In genomic region chr2:173020430-173020829, GRCm38 (mm10) we compare ENCODE assay signal across 7 mouse cellular contexts. TPM values are rescaled to one million over a fixed set of nuclear protein-coding genes. Genes with fewer than 3 reads are reported as not detected.
DNase-seq lines count a peak whose midpoint lies in the region; ATAC-seq lines count a peak whose summit lies in the region.

Rbm38 (plus strand) TSS chr2:173020498.

- peaks cover 22% of the 10 kb centered on the region for H3K36me3 ChIP-seq in embryonic facial prominence, embryonic 13.5 days
- H3K36me3 ChIP-seq in heart, embryonic 15.5 days: peaks cover 13% of the 10 kb centered on the region
- peaks cover 39% of the 10 kb centered on the region for H3K36me3 ChIP-seq in liver, embryonic 13.5 days
- H3K36me3 ChIP-seq in stomach, embryonic 16.5 days (ENCODE audit: control insufficient read depth, insufficient read depth, low read length): no peaks in the 10 kb centered on the region

- no peak within 1 kb of the TSS for H3K27ac ChIP-seq in embryonic facial prominence, embryonic 13.5 days
- peak within 1 kb of the TSS; percentile 81 for H3K27ac ChIP-seq in heart, embryonic 15.5 days
- H3K27ac ChIP-seq in liver, embryonic 13.5 days: peak within 1 kb of the TSS; percentile 79
- no peak within 1 kb of the TSS for H3K27ac ChIP-seq in stomach, embryonic 16.5 days (ENCODE audit: low read length)

- H3K27me3 ChIP-seq in embryonic facial prominence, embryonic 13.5 days: peaks cover 21% of the 10 kb centered on the region
- H3K27me3 ChIP-seq in heart, embryonic 15.5 days: no peaks in the 10 kb centered on the region
- H3K27me3 ChIP-seq in liver, embryonic 13.5 days: no peaks in the 10 kb centered on the region
- H3K27me3 ChIP-seq in stomach, embryonic 16.5 days (ENCODE audit: control insufficient read depth, insufficient read depth, low read length): no peaks in the 10 kb centered on the region

- DNase-seq in thymus, postnatal 0 days (ENCODE audit: low spot score): no peak
- DNase-seq in thymus, postnatal 10 days (ENCODE audit: low spot score in 2 of 2): no peak
- DNase-seq in liver, embryonic 13.5 days: no peak
- no peak for DNase-seq in right cerebral cortex, adult 2 months (ENCODE audit: low spot score in 2 of 2)

- no peaks in the 10 kb centered on the region for H3K9me3 ChIP-seq in embryonic facial prominence, embryonic 13.5 days
- no peaks in the 10 kb centered on the region for H3K9me3 ChIP-seq in heart, embryonic 15.5 days (replicated peaks)
- no peaks in the 10 kb centered on the region for H3K9me3 ChIP-seq in liver, embryonic 13.5 days (replicated peaks)
- no peaks in the 10 kb centered on the region for H3K9me3 ChIP-seq in stomach, embryonic 16.5 days (replicated peaks; ENCODE audit: control insufficient read depth, low read length)

- peak within 1 kb of the TSS; percentile 79 for H3K4me3 ChIP-seq in embryonic facial prominence, embryonic 13.5 days
- peak within 1 kb of the TSS; percentile 81 for H3K4me3 ChIP-seq in heart, embryonic 15.5 days
- H3K4me3 ChIP-seq in liver, embryonic 13.5 days (replicated peaks): peak within 1 kb of the TSS; percentile 97
- peak within 1 kb of the TSS; percentile 85 for H3K4me3 ChIP-seq in stomach, embryonic 16.5 days (replicated peaks; ENCODE audit: low read length)

- no peak for ATAC-seq in embryonic facial prominence, embryonic 13.5 days (ENCODE audit: insufficient number of reproducible peaks, insufficient read depth, low FRiP score, low TSS enrichment, low read depth)
- ATAC-seq in heart, embryonic 15.5 days (replicated peaks; ENCODE audit: insufficient number of reproducible peaks, insufficient read depth, low FRiP score, low read depth): no peak
- ATAC-seq in liver, embryonic 13.5 days (ENCODE audit: low read depth): no peak
- no peak for ATAC-seq in stomach, embryonic 16.5 days (ENCODE audit: insufficient read depth, low FRiP score)

- peak within 1 kb of the TSS; percentile 86 for H3K4me2 ChIP-seq in embryonic facial prominence, embryonic 13.5 days
- peak within 1 kb of the TSS; percentile 89 for H3K4me2 ChIP-seq in heart, embryonic 15.5 days
- H3K4me2 ChIP-seq in liver, embryonic 13.5 days: peak within 1 kb of the TSS; percentile 79
- H3K4me2 ChIP-seq in stomach, embryonic 16.5 days (ENCODE audit: low read depth, low read length): peak within 1 kb of the TSS; percentile 94

- H3K9ac ChIP-seq in embryonic facial prominence, embryonic 13.5 days: peak within 1 kb of the TSS; percentile 65
- H3K9ac ChIP-seq in heart, embryonic 15.5 days: peak within 1 kb of the TSS; percentile 40
- H3K9ac ChIP-seq in liver, embryonic 13.5 days: peak within 1 kb of the TSS; percentile 98
- peak within 1 kb of the TSS; percentile 59 for H3K9ac ChIP-seq in stomach, embryonic 16.5 days (ENCODE audit: low read length)

- peaks cover 53% of the 10 kb centered on the region for H3K4me1 ChIP-seq in embryonic facial prominence, embryonic 13.5 days
- peaks cover 63% of the 10 kb centered on the region for H3K4me1 ChIP-seq in heart, embryonic 15.5 days (replicated peaks)
- H3K4me1 ChIP-seq in liver, embryonic 13.5 days (replicated peaks): peaks cover 72% of the 10 kb centered on the region
- peaks cover 54% of the 10 kb centered on the region for H3K4me1 ChIP-seq in stomach, embryonic 16.5 days (ENCODE audit: control insufficient read depth, insufficient read depth, low read length)

- 27% methylated on average over 11 of the region's 11 CpGs for WGBS in embryonic facial prominence, embryonic 13.5 days
- WGBS in heart, embryonic 15.5 days: 47% methylated on average over 11 of the region's 11 CpGs
- WGBS in liver, embryonic 13.5 days (ENCODE audit: insufficient replicate concordance): 39% methylated on average over 11 of the region's 11 CpGs
- WGBS in stomach, embryonic 16.5 days: 39% methylated on average over 11 of the region's 11 CpGs

RNA-seq across cellular contexts. Expression of gene Rbm38, which starts in this region (rescaled TPM):
- polyA plus RNA-seq in thymus, postnatal 0 days (2015; fragmentation: Nextera tagmentation; extraction: Ambion mirVana): 144 and 151 TPM in 2 replicates
- polyA plus RNA-seq in embryonic facial prominence, embryonic 13.5 days (2015; fragmentation: Nextera tagmentation; extraction: Ambion mirVana): 24.2 and 25.8 TPM in 2 replicates
- 108 and 120 TPM in 2 replicates for polyA plus RNA-seq in heart, embryonic 15.5 days (2015; fragmentation: Nextera tagmentation; extraction: Ambion mirVana)
- 260 and 311 TPM in 2 replicates for polyA plus RNA-seq in liver, embryonic 13.5 days (2015; fragmentation: Nextera tagmentation; extraction: Ambion mirVana)
- polyA plus RNA-seq in stomach, embryonic 16.5 days (2015; fragmentation: Nextera tagmentation; extraction: Ambion mirVana): 43.9 and 49.5 TPM in 2 replicates

Comparison
In these comparisons a context has a peak if more than half of its experiments do, and no peak if none do; other contexts are left out.
1. H3K27ac ChIP-seq: peak in heart, embryonic 15.5 days (single experiment) and liver, embryonic 13.5 days (single experiment); none in embryonic facial prominence, embryonic 13.5 days (single experiment) and stomach, embryonic 16.5 days (single experiment).
2. H3K9ac ChIP-seq: peak in every context shown above with its lines; median percentile 98 in liver, embryonic 13.5 days; 65 in embryonic facial prominence, embryonic 13.5 days; 59 in stomach, embryonic 16.5 days; 40 in heart, embryonic 15.5 days.
3. Peak in every context shown above with its lines, with median percentiles within 50 percentile points of each other: H3K4me2 ChIP-seq and H3K4me3 ChIP-seq.